Mouse (Mus musculus) bone marrow, adult 2 months (tissue): ENCODE data around the gene App.

Experiments
- CTCF ChIP-seq: fragments of 200-500 bp; IDR thresholded peaks from 2 replicates; pipeline ENCODE4 v1.5.1; 2011; ENCODE audit warnings: low read length, control low read depth; ENCODE audit not compliant: control insufficient read depth, insufficient read depth
- POLR2A ChIP-seq: fragments of 200-500 bp; IDR thresholded peaks from 2 replicates; pipeline ENCODE4 v1.6.1; 2011; ENCODE audit warnings: low read depth, mild to moderate bottlenecking, control low read depth, low read length, borderline replicate concordance; ENCODE audit not compliant: control insufficient read depth

DNA sequence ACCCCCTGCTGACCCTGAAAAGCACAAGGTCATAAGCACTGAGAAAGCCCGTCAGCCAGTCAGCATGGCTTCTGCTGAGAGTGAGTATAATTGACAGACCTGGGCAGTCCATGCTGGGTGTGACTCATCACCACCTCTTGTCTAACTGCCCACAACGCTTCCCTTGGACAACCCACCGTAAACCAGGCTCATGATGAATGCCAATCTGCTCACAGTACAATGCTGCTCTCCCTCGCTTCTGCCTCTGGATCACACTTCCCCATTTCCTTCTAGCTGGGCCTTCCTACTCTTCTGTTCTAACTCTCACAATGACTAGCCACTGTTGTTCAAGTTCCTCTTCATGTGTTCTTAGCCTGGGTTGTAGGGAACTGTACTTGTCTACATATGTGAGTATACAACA is 206.6 kb downstream of the App start:
- TF ChIP-seq CTCF (no peak), POLR2A (no peak)
